Mouse (Mus musculus): ENCODE data around the gene Gpd2. TPM values are rescaled to one million over a fixed set of nuclear protein-coding genes. Genes with fewer than 3 reads are reported as not detected.

The Gpd2 gene
- polyA plus RNA-seq, 1 experiment from 2014 or later = 27.7 TPM

- H3K9me3 ChIP-seq (replicated peaks; ENCODE audit: control insufficient read depth, low read length, poor library complexity, severe bottlenecking) = no peaks in the 10 kb centered on the region
- no peak overlapping the region for H3K4me3 ChIP-seq (ENCODE audit: low read depth, low read length)
- no peak overlapping the region for H3K4me2 ChIP-seq (ENCODE audit: low read length)
- 89% methylated on average over 15 of the region's 15 CpGs for WGBS
- H3K27ac ChIP-seq (ENCODE audit: low read length) = no peak overlapping the region
- H3K9ac ChIP-seq (ENCODE audit: low read depth, low read length) = no peak overlapping the region
- H3K4me1 ChIP-seq (ENCODE audit: control insufficient read depth, insufficient read depth, low read length) = no peaks in the 10 kb centered on the region
- H3K36me3 ChIP-seq (ENCODE audit: control insufficient read depth, insufficient read depth, low read length) = no peaks in the 10 kb centered on the region
- no peaks in the 10 kb centered on the region for H3K27me3 ChIP-seq (ENCODE audit: control insufficient read depth, insufficient read depth, low read depth, low read length)
- ATAC-seq = no peak
Measured at GRCm38 (mm10) chr2:57335397-57335796, 98.0 kb downstream of the Gpd2 start.

DNA sequence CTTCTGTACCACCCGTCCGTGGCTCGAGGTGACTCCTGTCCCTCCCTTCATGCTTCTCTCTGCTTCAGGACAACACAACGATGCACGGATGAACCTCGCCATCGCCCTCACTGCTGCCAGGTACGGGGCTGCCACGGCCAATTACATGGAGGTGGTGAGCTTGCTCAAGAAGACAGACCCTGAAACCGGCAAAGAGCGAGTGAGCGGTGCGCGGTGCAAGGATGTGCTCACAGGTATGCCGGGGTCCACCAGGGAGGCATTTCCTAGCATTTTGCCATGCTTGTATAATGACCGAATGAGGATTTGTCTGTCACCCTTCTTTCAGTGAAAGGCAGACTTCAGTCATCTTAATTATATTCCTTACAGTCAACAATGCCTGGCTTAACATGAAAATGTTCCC, 101.3 kb downstream of the Gpd2 start:
- Histone ChIP-seq H3K27me3 (ENCODE audit: control insufficient read depth, insufficient read depth, low read depth, low read length) (no peaks in the 10 kb centered on the region), H3K4me1 (ENCODE audit: control insufficient read depth, insufficient read depth, low read length) (no peaks in the 10 kb centered on the region), H3K4me3 (ENCODE audit: low read depth, low read length) (no peak overlapping the region), H3K9ac (ENCODE audit: low read depth, low read length) (no peak overlapping the region), H3K36me3 (ENCODE audit: control insufficient read depth, insufficient read depth, low read length) (no peaks in the 10 kb centered on the region), H3K4me2 (ENCODE audit: low read length) (no peak overlapping the region), H3K9me3 (replicated peaks; ENCODE audit: control insufficient read depth, low read length, poor library complexity, severe bottlenecking) (no peaks in the 10 kb centered on the region), H3K27ac (ENCODE audit: low read length) (no peak overlapping the region)
- 92% methylated on average over 16 of the region's 16 CpGs for WGBS
- peak; percentile 32; the same call in 1 of the 2 replicates for ATAC-seq

DNA sequence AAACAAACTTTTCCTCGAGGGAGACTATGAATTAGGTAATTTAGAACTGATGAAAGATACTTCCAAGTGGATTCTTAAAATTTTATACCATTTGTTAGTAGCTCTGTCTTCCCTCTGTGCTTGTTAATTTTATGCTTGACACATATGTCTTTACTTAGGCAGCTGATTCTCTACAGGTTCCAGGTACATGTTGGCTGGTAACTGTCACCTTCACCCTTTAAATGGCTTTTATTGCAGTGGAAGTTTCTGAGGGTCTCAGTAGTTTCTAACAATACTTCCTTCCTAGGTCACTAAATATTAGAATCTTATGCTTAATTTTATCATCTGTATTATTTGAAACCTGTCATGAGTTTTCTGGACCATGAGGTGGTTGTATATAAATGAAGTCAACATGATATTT, 105.5 kb downstream of the Gpd2 start:
- no peak overlapping the region for H3K4me3 ChIP-seq (ENCODE audit: low read depth, low read length)
- no peak for ATAC-seq
- WGBS = 33% methylated on average over 1 of the region's 1 CpGs
- H3K36me3 ChIP-seq (ENCODE audit: control insufficient read depth, insufficient read depth, low read length) = no peaks in the 10 kb centered on the region
- no peaks in the 10 kb centered on the region for H3K4me1 ChIP-seq (ENCODE audit: control insufficient read depth, insufficient read depth, low read length)
- no peaks in the 10 kb centered on the region for H3K27me3 ChIP-seq (ENCODE audit: control insufficient read depth, insufficient read depth, low read depth, low read length)
- H3K9ac ChIP-seq (ENCODE audit: low read depth, low read length) = no peak overlapping the region
- H3K9me3 ChIP-seq (replicated peaks; ENCODE audit: control insufficient read depth, low read length, poor library complexity, severe bottlenecking) = no peaks in the 10 kb centered on the region
- no peak overlapping the region for H3K27ac ChIP-seq (ENCODE audit: low read length)
- H3K4me2 ChIP-seq (ENCODE audit: low read length) = no peak overlapping the region

DNA sequence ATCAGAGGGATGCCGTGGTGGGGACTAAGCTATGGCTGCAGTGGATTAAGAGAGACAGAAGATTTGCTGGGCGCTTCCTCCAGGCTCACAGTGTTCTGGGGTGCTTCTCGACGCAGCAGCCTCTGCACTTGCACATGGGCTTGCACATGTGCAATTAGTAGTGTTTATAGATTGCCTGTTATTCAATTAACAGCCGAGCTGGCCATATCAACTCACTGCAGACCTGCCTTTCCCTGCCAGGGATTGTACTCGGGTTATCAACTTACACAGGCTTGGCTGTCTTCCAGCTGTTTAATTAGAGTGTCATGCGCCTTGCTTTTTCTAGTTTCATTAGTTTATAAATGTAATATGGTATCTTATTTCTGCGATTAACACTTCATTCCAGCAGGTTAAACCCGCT, 113.2 kb downstream of the Gpd2 start:
- Histone ChIP-seq H3K9ac (ENCODE audit: low read depth, low read length) (no peak overlapping the region), H3K27ac (ENCODE audit: low read length) (no peak overlapping the region), H3K9me3 (replicated peaks; ENCODE audit: control insufficient read depth, low read length, poor library complexity, severe bottlenecking) (no peaks in the 10 kb centered on the region), H3K27me3 (ENCODE audit: control insufficient read depth, insufficient read depth, low read depth, low read length) (no peaks in the 10 kb centered on the region), H3K4me1 (ENCODE audit: control insufficient read depth, insufficient read depth, low read length) (no peaks in the 10 kb centered on the region), H3K36me3 (ENCODE audit: control insufficient read depth, insufficient read depth, low read length) (no peaks in the 10 kb centered on the region), H3K4me3 (ENCODE audit: low read depth, low read length) (no peak overlapping the region), H3K4me2 (ENCODE audit: low read length) (no peak overlapping the region)
- ATAC-seq = peak; percentile 75
- 48% methylated on average over 9 of the region's 9 CpGs for WGBS

GRCm38 (mm10) chr2:57353722-57354432, 116.4 kb downstream of the Gpd2 start:
- ATAC-seq = no peak
- no peaks in the 10 kb centered on the region for H3K27me3 ChIP-seq (ENCODE audit: control insufficient read depth, insufficient read depth, low read depth, low read length)
- WGBS = 92% methylated on average over 9 of the region's 9 CpGs
- H3K36me3 ChIP-seq (ENCODE audit: control insufficient read depth, insufficient read depth, low read length) = no peaks in the 10 kb centered on the region
- no peak overlapping the region for H3K4me2 ChIP-seq (ENCODE audit: low read length)
- no peak overlapping the region for H3K4me3 ChIP-seq (ENCODE audit: low read depth, low read length)
- no peak overlapping the region for H3K9ac ChIP-seq (ENCODE audit: low read depth, low read length)
- no peak overlapping the region for H3K27ac ChIP-seq (ENCODE audit: low read length)
- no peaks in the 10 kb centered on the region for H3K4me1 ChIP-seq (ENCODE audit: control insufficient read depth, insufficient read depth, low read length)
- no peaks in the 10 kb centered on the region for H3K9me3 ChIP-seq (replicated peaks; ENCODE audit: control insufficient read depth, low read length, poor library complexity, severe bottlenecking)

- Histone ChIP-seq H3K9me3 (replicated peaks; ENCODE audit: control insufficient read depth, low read length, poor library complexity, severe bottlenecking) (no peaks in the 10 kb centered on the region), H3K4me3 (ENCODE audit: low read depth, low read length) (no peak overlapping the region), H3K4me2 (ENCODE audit: low read length) (no peak overlapping the region), H3K4me1 (ENCODE audit: control insufficient read depth, insufficient read depth, low read length) (no peaks in the 10 kb centered on the region), H3K27me3 (ENCODE audit: control insufficient read depth, insufficient read depth, low read depth, low read length) (no peaks in the 10 kb centered on the region), H3K36me3 (ENCODE audit: control insufficient read depth, insufficient read depth, low read length) (no peaks in the 10 kb centered on the region), H3K9ac (ENCODE audit: low read depth, low read length) (no peak overlapping the region), H3K27ac (ENCODE audit: low read length) (no peak overlapping the region)
- WGBS = 86% methylated on average over 3 of the region's 3 CpGs
- no peak for ATAC-seq
Measured at GRCm38 (mm10) chr2:57354848-57355247, 117.4 kb downstream of the Gpd2 start.

DNA sequence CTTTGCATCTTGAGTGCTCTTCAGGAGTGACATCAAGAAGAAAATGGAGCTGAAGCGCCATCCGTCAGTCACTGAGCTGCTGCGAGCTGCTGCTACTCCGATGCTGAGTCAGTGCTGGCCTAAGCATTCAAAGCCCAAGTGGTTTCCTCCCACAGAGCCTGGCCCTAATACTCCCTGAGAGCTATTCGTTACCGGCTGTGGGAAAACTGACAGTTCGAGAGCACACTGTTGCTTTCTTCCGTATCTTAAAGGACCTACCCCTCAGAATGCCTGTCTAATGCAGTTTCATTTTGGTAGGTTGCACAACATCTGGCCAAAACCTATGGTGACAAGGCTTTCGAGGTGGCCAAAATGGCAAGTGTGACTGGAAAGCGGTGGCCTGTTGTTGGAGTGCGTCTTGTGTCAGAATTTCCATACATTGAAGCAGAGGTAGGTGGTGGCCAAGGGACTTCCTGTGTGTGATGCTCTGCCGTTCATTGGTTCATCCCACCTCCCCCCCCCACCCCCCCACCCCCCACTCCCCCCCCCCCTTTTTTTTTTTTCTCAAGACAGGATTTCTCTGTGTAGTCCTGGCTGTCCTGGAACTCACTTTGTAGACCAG, 118.9 kb downstream of the Gpd2 start:
- 79% methylated on average over 11 of the region's 12 CpGs for WGBS
- H3K36me3 ChIP-seq (ENCODE audit: control insufficient read depth, insufficient read depth, low read length) = no peaks in the 10 kb centered on the region
- no peak overlapping the region for H3K4me2 ChIP-seq (ENCODE audit: low read length)
- ATAC-seq = no peak
- H3K9me3 ChIP-seq (replicated peaks; ENCODE audit: control insufficient read depth, low read length, poor library complexity, severe bottlenecking) = no peaks in the 10 kb centered on the region
- no peaks in the 10 kb centered on the region for H3K27me3 ChIP-seq (ENCODE audit: control insufficient read depth, insufficient read depth, low read depth, low read length)
- no peaks in the 10 kb centered on the region for H3K4me1 ChIP-seq (ENCODE audit: control insufficient read depth, insufficient read depth, low read length)
- no peak overlapping the region for H3K9ac ChIP-seq (ENCODE audit: low read depth, low read length)
- H3K27ac ChIP-seq (ENCODE audit: low read length) = no peak overlapping the region
- H3K4me3 ChIP-seq (ENCODE audit: low read depth, low read length) = no peak overlapping the region

DNA sequence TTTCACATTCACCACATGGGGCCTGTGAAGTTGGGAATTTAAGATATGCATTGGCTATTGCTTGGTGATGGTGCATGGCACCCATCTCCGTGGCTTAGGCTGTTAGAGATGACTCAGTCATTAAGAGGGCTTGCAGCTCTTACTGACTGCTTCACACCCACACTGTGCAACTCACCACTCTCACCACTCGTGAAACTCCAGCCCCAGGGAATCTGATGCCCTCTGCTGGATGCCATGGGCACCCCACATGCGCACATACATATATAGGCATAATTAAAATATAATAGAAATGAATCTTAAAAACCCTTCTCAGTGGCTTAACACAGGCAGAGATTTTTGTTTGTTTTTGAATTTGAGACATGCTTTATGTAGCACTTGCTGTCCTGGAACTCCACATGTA, 125.1 kb downstream of the Gpd2 start:
- H3K4me2 ChIP-seq (ENCODE audit: low read length) = no peak overlapping the region
- 83% methylated on average over 3 of the region's 3 CpGs for WGBS

DNA sequence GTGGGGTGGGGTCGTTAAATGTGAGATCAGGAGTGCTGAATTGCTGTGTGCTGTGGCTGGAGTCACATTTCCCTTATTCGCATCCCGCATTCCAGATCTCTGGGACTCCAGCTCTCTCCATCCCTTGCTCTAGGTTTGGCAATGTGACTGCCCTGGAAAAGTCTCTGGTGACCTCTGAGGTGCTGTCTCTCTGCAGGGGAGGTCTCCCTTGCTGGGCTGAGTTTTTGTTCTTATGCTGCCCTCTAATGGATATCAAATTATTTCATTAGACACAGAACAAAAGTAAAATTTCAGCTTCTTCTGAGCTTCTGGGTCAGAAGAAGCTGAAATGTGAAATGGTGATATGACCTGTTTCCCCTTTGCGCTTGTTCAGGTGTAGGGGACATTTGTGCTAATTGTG, 137.2 kb downstream of the Gpd2 start:
- H3K4me2 ChIP-seq (ENCODE audit: low read length) = 0 out of 2 replicates have a peak overlapping the region, but pooled peaks have one; percentile 1
- no peaks in the 10 kb centered on the region for H3K9me3 ChIP-seq (replicated peaks; ENCODE audit: control insufficient read depth, low read length, poor library complexity, severe bottlenecking)
- H3K27ac ChIP-seq (ENCODE audit: low read length) = no peak overlapping the region
- no peaks in the 10 kb centered on the region for H3K36me3 ChIP-seq (ENCODE audit: control insufficient read depth, insufficient read depth, low read length)
- H3K4me3 ChIP-seq (ENCODE audit: low read depth, low read length) = no peak overlapping the region
- H3K27me3 ChIP-seq (ENCODE audit: control insufficient read depth, insufficient read depth, low read depth, low read length) = no peaks in the 10 kb centered on the region; the same call in 1 of the 2 replicates
- no peak overlapping the region for H3K9ac ChIP-seq (ENCODE audit: low read depth, low read length)
- peaks cover 19% of the 10 kb centered on the region for H3K4me1 ChIP-seq (ENCODE audit: control insufficient read depth, insufficient read depth, low read length)
- 26% methylated on average over 4 of the region's 4 CpGs for WGBS
- ATAC-seq = peak; percentile 15; the same call in 1 of the 2 replicates

More for the DNA sequence above, 125.1 kb downstream of the Gpd2 start:
- H3K27ac ChIP-seq (ENCODE audit: low read length) = no peak overlapping the region
- H3K27me3 ChIP-seq (ENCODE audit: control insufficient read depth, insufficient read depth, low read depth, low read length) = no peaks in the 10 kb centered on the region
- H3K9ac ChIP-seq (ENCODE audit: low read depth, low read length) = no peak overlapping the region
- no peaks in the 10 kb centered on the region for H3K9me3 ChIP-seq (replicated peaks; ENCODE audit: control insufficient read depth, low read length, poor library complexity, severe bottlenecking)
- no peaks in the 10 kb centered on the region for H3K4me1 ChIP-seq (ENCODE audit: control insufficient read depth, insufficient read depth, low read length)
- no peak overlapping the region for H3K4me3 ChIP-seq (ENCODE audit: low read depth, low read length)
- ATAC-seq = no peak
- no peaks in the 10 kb centered on the region for H3K36me3 ChIP-seq (ENCODE audit: control insufficient read depth, insufficient read depth, low read length)
